Mouse (Mus musculus): ENCODE data around the gene Ppp4r3a. TPM values are rescaled to one million over a fixed set of nuclear protein-coding genes. Genes with fewer than 3 reads are reported as not detected.

Ppp4r3a gene
- polyA plus RNA-seq, 1 experiment from 2014 or later, result 22.8 TPM

DNA sequence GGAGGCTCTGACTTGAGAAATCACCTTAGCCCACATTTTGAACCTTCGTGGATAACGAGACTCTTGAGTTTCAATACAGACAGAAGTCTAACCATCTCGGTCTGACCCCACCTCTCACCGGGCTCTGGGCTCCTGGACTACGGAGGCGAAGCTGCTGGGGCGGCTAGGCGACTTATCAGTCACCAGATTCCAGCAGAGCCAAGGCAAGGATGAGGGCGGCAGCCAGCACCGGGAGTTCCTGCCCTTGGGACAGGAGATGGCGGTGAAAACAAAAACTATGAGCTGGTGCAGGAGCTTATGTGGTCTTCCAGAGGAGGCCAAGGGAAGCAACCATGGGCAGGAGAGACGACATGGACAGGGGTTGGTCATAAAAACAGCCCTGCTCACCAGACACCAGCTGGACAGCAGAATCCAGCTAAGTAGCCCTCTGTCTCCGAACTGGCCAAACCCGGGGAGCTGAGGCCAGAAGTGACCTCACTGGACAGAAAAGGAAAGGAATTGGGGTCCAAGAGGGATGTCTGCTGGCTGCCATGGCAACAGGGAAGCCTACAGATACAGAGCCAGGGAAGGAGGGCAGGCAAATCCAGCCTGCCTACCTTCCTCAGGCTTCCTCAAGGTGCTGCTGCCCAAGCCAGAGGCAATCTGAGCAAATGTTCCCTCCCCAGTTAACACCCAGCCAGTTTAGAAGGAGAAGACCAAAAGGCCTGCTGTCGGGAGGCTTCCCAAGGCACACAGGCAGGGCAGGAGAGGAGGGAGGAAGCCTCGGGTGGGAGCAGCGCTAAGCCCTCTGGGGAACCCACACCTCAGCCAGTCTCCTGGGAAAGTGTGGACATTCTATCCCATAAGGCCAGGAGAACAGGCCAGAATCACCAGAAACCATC lies 71.1 kb downstream of the Ppp4r3a start:
- Histone ChIP-seq H3K9me3 (replicated peaks; ENCODE audit: control insufficient read depth, low read length, poor library complexity, severe bottlenecking) (no peaks in the 10 kb centered on the region), H3K27ac (ENCODE audit: low read length) (no peak overlapping the region), H3K9ac (ENCODE audit: low read depth, low read length) (no peak overlapping the region; the same call in 1 of the 2 replicates), H3K27me3 (ENCODE audit: control insufficient read depth, insufficient read depth, low read depth, low read length) (no peaks in the 10 kb centered on the region), H3K4me1 (ENCODE audit: control insufficient read depth, insufficient read depth, low read length) (peaks cover 25% of the 10 kb centered on the region), H3K4me3 (ENCODE audit: low read depth, low read length) (no peak overlapping the region), H3K4me2 (ENCODE audit: low read length) (no peak overlapping the region), H3K36me3 (ENCODE audit: control insufficient read depth, insufficient read depth, low read length) (no peaks in the 10 kb centered on the region)
- ATAC-seq, result 0 out of 2 replicates have a peak, but pooled peaks have one; percentile 37
- 36% methylated on average over 17 of the region's 17 CpGs for WGBS

DNA sequence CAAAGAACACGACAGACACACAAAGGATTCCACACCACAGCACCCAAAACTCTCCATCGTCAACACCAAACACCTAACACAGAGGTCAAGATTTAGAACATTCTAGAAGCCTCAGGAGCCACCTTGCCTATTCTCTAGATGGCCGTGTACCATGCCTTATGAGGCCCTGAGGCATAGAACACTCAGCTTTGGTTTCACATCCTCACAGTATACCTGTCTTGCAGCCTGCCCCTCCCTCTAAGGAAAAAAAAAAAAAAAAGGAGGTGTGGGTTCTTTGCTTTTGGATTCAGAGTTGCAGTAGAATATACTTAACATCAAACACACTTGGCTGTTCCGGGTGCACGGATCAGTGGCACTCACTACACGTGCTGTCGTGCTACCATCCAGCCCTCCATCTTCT lies 72.5 kb downstream of the Ppp4r3a start:
- peaks cover 32% of the 10 kb centered on the region for H3K4me1 ChIP-seq (ENCODE audit: control insufficient read depth, insufficient read depth, low read length)
- 83% methylated on average over 7 of the region's 7 CpGs for WGBS
- ATAC-seq, result no peak

DNA sequence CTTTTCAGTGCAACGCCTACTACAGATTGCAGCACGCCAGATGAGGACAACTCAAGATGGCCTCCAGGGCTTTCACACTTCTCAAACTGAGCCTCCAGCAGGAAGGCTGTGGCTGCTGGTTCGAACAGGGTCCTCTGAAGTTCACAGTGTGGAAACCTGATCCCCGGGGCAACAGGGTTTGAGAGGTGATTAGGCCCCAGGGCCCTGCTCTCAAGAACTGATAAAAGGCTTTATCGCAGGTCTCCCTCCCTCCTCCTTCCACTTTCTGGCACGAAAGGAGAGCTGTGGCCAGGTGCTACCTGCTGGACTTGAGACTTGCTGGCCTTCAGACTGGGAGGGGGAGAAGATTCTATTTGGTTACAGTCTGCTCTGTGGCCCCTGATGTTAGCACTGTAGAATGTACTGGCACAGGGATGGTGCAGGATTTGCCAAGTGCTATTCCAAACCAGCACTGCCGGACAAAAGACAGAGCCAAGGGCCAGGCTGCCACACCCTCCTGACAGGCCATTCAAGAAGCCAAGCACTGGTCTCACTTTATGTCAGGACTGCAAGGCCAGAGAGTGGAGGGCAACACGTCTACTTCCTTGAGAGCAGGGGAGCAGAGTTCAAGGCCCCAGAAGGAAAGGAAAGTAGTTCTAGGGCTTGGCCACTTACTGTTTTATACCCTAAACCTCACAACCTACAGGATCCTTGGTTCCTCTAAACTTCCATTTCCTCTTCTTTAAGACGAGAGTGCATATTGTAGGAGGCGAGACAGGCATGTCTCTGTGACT lies 73.2 kb downstream of the Ppp4r3a start:
- H3K4me2 ChIP-seq (ENCODE audit: low read length), result no peak overlapping the region
- no peaks in the 10 kb centered on the region for H3K9me3 ChIP-seq (replicated peaks; ENCODE audit: control insufficient read depth, low read length, poor library complexity, severe bottlenecking)
- no peaks in the 10 kb centered on the region for H3K27me3 ChIP-seq (ENCODE audit: control insufficient read depth, insufficient read depth, low read depth, low read length)
- H3K4me3 ChIP-seq (ENCODE audit: low read depth, low read length), result no peak overlapping the region
- no peak overlapping the region for H3K27ac ChIP-seq (ENCODE audit: low read length)
- 79% methylated on average over 10 of the region's 10 CpGs for WGBS
- H3K9ac ChIP-seq (ENCODE audit: low read depth, low read length), result no peak overlapping the region
- H3K4me1 ChIP-seq (ENCODE audit: control insufficient read depth, insufficient read depth, low read length), result peaks cover 31% of the 10 kb centered on the region
- ATAC-seq, result no peak
- H3K36me3 ChIP-seq (ENCODE audit: control insufficient read depth, insufficient read depth, low read length), result no peaks in the 10 kb centered on the region

More for the DNA sequence above, 72.5 kb downstream of the Ppp4r3a start:
- Histone ChIP-seq H3K9me3 (replicated peaks; ENCODE audit: control insufficient read depth, low read length, poor library complexity, severe bottlenecking) (no peaks in the 10 kb centered on the region), H3K9ac (ENCODE audit: low read depth, low read length) (no peak overlapping the region), H3K36me3 (ENCODE audit: control insufficient read depth, insufficient read depth, low read length) (no peaks in the 10 kb centered on the region), H3K27ac (ENCODE audit: low read length) (no peak overlapping the region), H3K4me2 (ENCODE audit: low read length) (no peak overlapping the region), H3K4me3 (ENCODE audit: low read depth, low read length) (no peak overlapping the region), H3K27me3 (ENCODE audit: control insufficient read depth, insufficient read depth, low read depth, low read length) (no peaks in the 10 kb centered on the region)

DNA sequence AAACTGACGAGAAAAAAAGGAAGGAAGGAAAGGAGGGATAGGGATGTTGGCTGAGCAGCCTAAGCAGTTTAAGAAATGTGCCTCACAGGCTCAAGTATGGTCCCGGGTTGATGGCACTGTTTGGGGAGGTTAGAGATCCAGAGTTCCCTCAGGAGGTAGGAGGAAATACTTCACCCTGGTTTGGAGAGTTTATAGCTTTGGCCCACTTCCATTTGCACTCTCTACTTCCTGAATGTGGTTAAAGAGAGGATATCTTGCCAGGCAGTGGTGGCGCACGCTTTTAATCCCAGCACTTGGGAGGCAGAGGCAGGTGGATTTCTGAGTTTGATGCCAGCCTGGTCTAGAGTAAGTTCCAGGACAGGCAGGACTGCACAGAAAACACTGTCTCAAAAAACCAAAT lies 74.3 kb downstream of the Ppp4r3a start:
- H3K9ac ChIP-seq (ENCODE audit: low read depth, low read length), result no peak overlapping the region
- H3K4me2 ChIP-seq (ENCODE audit: low read length), result no peak overlapping the region
- peaks cover 33% of the 10 kb centered on the region for H3K4me1 ChIP-seq (ENCODE audit: control insufficient read depth, insufficient read depth, low read length)
- ATAC-seq, result no peak
- H3K27me3 ChIP-seq (ENCODE audit: control insufficient read depth, insufficient read depth, low read depth, low read length), result no peaks in the 10 kb centered on the region
- no peak overlapping the region for H3K4me3 ChIP-seq (ENCODE audit: low read depth, low read length)
- H3K9me3 ChIP-seq (replicated peaks; ENCODE audit: control insufficient read depth, low read length, poor library complexity, severe bottlenecking), result no peaks in the 10 kb centered on the region
- WGBS, result 90% methylated on average over 4 of the region's 4 CpGs
- H3K27ac ChIP-seq (ENCODE audit: low read length), result no peak overlapping the region
- no peaks in the 10 kb centered on the region for H3K36me3 ChIP-seq (ENCODE audit: control insufficient read depth, insufficient read depth, low read length)

DNA sequence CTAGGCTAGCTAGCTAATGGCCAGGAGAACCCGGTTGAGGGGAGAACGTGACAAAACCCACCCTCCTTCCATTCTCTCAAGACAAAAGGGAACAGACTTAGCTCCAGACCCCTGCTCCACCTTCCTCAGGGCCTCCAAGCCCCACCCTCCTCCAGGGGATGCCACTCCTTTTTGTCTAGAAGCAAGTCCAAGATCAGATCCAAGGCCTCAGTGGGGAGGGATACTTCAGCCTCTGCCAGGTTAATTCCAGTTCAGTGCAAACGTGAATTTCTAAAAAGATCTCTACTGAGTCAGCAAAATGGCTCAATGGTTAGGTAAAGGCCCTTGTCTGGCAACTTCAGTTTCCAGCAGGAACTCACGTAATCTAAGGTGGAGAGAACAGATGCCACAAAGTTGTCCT lies 74.9 kb downstream of the Ppp4r3a start:
- WGBS, result 27% methylated on average over 4 of the region's 4 CpGs
- Histone ChIP-seq H3K27me3 (ENCODE audit: control insufficient read depth, insufficient read depth, low read depth, low read length) (no peaks in the 10 kb centered on the region), H3K9me3 (replicated peaks; ENCODE audit: control insufficient read depth, low read length, poor library complexity, severe bottlenecking) (no peaks in the 10 kb centered on the region), H3K27ac (ENCODE audit: low read length) (no peak overlapping the region), H3K9ac (ENCODE audit: low read depth, low read length) (no peak overlapping the region), H3K36me3 (ENCODE audit: control insufficient read depth, insufficient read depth, low read length) (no peaks in the 10 kb centered on the region), H3K4me1 (ENCODE audit: control insufficient read depth, insufficient read depth, low read length) (peaks cover 33% of the 10 kb centered on the region), H3K4me3 (ENCODE audit: low read depth, low read length) (no peak overlapping the region), H3K4me2 (ENCODE audit: low read length) (no peak overlapping the region)
- no peak for ATAC-seq

DNA sequence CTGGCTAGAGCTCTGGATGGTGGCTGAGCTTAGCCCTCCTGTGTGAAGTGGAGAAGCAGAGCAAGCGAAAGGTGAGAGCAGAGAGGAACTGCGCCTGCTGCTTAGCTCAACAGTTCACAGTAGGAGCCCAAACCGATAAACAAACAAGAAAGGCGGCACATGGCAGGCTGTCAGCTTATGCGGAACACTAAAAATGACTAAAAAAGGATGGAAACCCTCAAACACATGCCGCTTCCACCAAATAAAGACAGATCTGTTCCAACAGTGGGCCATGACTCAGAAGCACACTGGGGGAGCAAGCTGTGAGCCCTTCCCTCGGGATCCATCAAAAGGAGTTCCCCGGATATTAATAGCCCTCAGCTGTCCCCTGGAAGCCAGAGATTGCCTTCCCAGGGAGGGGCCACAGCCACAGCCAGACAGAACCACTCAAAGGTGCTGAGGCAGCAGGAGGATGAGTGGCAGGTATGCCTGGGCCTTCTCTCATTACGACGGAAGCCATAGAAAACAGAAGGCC lies 75.5 kb downstream of the Ppp4r3a start:
- H3K27me3 ChIP-seq (ENCODE audit: control insufficient read depth, insufficient read depth, low read depth, low read length), result no peaks in the 10 kb centered on the region
- no peaks in the 10 kb centered on the region for H3K9me3 ChIP-seq (replicated peaks; ENCODE audit: control insufficient read depth, low read length, poor library complexity, severe bottlenecking)
- H3K36me3 ChIP-seq (ENCODE audit: control insufficient read depth, insufficient read depth, low read length), result no peaks in the 10 kb centered on the region
- no peak overlapping the region for H3K4me2 ChIP-seq (ENCODE audit: low read length)
- H3K27ac ChIP-seq (ENCODE audit: low read length), result peak overlapping the region; percentile 40; the same call in 1 of the 2 replicates
- H3K4me1 ChIP-seq (ENCODE audit: control insufficient read depth, insufficient read depth, low read length), result peaks cover 33% of the 10 kb centered on the region
- no peak overlapping the region; the same call in 1 of the 2 replicates for H3K9ac ChIP-seq (ENCODE audit: low read depth, low read length)
- no peak overlapping the region for H3K4me3 ChIP-seq (ENCODE audit: low read depth, low read length)
- 24% methylated on average over 10 of the region's 10 CpGs for WGBS
- 0 out of 2 replicates have a peak, but pooled peaks have one; percentile 14 for ATAC-seq

DNA sequence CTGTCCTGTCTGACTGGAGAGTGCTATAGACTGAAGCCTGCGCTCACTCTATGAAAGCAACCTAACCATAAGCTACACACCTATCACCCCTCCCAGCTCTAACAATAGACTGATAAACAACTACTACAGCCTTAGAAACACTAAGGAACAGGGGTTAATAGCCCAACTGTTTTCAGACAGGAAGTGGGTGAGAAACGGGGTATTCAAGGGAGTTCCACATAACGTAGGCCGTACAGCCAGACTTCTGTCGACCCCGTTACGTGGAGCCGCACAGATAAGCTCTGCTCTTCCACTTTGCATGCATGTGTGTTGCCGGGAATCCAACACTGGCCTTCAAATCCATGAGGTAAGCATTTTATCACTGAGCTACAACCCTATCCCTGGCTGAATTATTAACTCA lies 76.1 kb downstream of the Ppp4r3a start:
- 90% methylated on average over 9 of the region's 9 CpGs for WGBS
- Histone ChIP-seq H3K4me2 (ENCODE audit: low read length) (no peak overlapping the region), H3K4me1 (ENCODE audit: control insufficient read depth, insufficient read depth, low read length) (peaks cover 29% of the 10 kb centered on the region), H3K36me3 (ENCODE audit: control insufficient read depth, insufficient read depth, low read length) (no peaks in the 10 kb centered on the region), H3K9me3 (replicated peaks; ENCODE audit: control insufficient read depth, low read length, poor library complexity, severe bottlenecking) (no peaks in the 10 kb centered on the region), H3K9ac (ENCODE audit: low read depth, low read length) (no peak overlapping the region), H3K27ac (ENCODE audit: low read length) (no peak overlapping the region), H3K4me3 (ENCODE audit: low read depth, low read length) (no peak overlapping the region), H3K27me3 (ENCODE audit: control insufficient read depth, insufficient read depth, low read depth, low read length) (no peaks in the 10 kb centered on the region)
- ATAC-seq, result no peak

DNA sequence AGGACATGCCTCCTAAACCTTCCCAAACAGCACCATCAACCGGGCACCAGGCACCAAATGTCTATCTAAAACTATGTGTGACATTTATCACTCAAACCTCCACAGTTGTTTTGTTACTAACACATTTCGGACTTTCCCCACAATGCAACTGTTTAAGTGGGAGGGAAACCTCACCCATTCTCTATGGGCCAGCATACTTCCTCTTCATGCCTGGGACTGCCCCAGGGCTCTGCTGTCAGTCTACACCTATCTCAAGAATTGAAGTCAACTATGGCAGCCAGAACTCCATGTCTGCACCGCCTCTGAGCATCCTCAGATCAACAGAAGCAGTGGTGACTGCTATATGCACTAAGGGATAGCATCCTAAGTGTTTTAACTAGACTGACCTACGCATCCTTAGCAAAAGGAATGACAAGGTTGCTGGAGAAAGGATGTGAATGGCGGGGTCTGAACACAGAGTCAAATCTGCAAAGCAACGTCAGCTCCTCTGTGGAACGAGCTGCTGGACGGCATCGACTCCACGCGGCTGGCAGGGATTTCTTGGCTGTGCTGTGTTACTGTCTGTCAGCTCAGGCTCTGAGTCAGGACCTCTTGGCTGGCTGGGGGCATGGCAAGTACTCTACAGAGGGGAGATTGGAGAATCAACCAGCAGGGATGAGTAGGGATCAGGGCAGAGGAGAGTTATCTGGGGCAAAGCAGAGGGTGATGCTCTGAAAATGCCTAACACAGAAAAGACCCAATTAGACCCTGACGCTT lies 77.7 kb downstream of the Ppp4r3a start:
- Histone ChIP-seq H3K36me3 (ENCODE audit: control insufficient read depth, insufficient read depth, low read length) (no peaks in the 10 kb centered on the region), H3K27me3 (ENCODE audit: control insufficient read depth, insufficient read depth, low read depth, low read length) (no peaks in the 10 kb centered on the region), H3K9me3 (replicated peaks; ENCODE audit: control insufficient read depth, low read length, poor library complexity, severe bottlenecking) (no peaks in the 10 kb centered on the region), H3K4me3 (ENCODE audit: low read depth, low read length) (no peak overlapping the region), H3K4me2 (ENCODE audit: low read length) (no peak overlapping the region), H3K4me1 (ENCODE audit: control insufficient read depth, insufficient read depth, low read length) (peaks cover 25% of the 10 kb centered on the region), H3K9ac (ENCODE audit: low read depth, low read length) (no peak overlapping the region), H3K27ac (ENCODE audit: low read length) (no peak overlapping the region)
- WGBS, result 80% methylated on average over 12 of the region's 12 CpGs
- ATAC-seq, result no peak

Data from midbrain, embryonic 16.5 days (tissue).